Mouse (Mus musculus) right cerebral cortex, adult 2 months (tissue): Measurements from ENCODE around the gene Gemin5.
"Not testable (repeated sequence)": the region's sequence is repeated elsewhere in the genome, so short reads cannot be mapped to it uniquely, and the experiment has no call there.

Experiments
- DNase-seq, 2 experiments: peaks; one replicate each; pipeline ENCODE4 v3.0.0; 2021 to 2022; ENCODE audit warnings: low spot score in 2 of 2

Gene Gemin5

DNA sequence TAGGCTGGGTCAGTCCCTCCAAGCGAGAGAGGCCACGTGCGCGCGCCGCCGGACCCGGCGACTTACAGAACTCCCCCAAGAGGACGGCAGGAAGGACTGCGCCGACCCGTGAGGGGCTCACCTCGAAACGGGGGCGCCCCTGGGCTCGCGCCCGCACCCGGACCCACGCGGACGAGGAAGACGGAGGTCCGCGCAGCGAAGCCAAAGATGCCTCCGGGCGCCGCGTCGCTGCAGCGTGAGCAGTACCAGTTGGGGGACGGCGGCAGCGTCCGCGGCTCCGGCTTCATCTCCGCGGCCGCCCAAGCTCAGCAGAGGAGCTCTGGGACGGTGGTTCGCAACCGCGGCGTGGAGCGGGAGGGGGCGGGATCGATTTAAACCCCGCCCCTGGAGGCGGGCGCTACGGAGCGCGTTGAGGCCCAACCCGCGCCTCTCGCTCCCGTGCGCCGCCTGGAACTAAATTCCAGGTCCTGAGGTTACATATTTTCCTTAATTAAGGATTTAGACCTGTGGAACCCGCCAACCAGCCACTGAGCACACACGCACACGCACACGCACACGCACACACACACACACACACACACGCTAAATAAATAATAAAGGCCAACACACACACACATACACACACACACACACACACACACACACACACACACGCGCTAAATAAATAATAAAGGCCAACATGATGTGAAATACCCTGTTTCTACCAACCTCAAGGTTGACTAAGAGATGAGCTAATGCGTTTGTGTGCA lies at the start of gene Gemin5:
Gemin5 (minus strand) TSS at position 373 of the 749 bp plus-strand sequence.
- peak; percentile 85 to 87 for DNase-seq

DNA sequence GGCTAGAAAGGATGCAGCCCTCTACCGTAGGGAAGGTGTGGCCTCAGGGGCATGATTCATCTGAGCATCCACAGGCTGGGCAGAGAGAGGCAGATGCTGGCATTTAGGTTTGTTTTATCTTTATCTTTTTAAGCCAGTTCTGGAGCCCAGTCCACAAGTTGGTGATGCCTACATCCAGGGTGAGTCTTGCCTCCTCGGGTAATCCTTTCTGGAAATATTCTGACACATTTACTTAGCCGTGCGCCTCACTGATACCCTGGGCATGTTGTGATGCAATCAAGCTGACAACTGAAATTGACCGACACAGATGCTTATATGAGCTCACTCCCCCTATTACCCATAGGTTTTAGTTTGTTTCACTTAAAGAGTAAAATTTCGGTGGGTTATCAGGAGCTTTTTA lies 48.5 kb upstream of the Gemin5 start:
- no peak for DNase-seq

DNA sequence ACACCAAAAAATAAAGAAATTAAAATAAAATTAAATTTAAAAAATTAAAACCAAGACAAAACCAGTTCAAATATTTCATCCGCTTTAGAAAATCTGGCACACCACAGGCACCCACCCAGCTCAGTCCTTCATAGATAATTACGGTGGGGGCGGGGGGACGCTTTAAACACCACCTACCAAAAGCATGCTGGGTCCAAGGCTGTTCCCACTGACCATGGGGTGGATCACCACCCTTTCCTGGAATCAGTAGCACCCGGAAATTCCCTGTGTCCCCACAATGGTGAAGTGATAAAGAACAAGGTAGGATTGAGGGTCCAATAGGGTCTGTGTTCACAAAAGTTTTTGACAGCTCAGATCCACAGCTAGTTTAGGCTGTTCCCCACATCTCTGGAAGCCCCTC lies 47.5 kb upstream of the Gemin5 start:
- DNase-seq: no peak

DNA sequence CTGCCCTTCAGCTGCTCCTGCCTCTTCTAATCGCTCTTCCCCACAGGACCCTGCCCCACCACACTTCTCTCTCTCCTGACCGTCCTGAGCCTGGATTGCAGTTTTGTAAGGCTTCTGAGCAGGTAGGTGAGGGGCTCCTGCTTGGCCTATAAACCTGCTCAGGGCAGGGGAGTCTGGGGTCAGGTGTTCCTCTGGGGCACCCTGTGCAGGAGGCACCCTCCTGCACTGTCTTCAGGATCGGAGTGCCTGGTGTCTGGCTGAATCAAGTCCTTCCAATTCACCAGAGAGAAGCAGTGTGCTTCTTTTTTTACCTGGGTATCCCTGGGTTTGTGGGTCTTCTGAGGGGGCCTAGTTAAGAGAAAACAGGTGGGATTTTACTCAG lies 46.7 kb upstream of the Gemin5 start:
- DNase-seq: not testable (repeated sequence)

DNA sequence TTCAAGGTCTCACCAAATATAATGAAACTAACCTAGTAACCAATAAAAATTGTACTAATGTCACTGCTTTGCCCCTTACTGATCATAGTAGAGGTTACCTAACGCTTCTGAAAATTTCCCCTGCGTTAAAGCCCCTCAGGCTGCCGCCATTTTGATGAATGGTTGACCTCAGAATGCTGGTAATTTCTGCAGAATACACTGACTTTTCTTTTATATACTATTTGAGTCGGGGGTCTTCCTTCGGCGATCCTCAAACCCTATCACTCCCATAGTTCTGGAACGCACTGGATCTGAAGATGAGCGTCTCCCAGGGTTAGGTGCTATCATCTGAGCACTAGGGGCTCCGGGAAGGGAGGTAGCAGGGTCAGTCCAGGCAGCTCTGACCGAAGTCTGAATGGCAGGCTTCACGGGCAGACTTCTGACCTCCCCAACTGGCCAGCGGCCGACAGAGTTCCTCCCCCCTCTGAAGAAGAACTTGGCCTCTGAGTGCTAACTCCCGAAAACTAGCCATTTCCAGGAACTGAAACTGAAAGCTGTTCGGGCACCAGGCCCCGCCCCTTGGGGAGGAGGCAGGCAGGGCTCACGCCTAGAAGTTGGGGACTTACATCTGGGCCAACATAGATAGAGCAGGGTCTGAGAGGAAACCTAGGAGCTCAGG lies 46.2 kb upstream of the Gemin5 start:
- DNase-seq: peak; percentile 23 to 34

DNA sequence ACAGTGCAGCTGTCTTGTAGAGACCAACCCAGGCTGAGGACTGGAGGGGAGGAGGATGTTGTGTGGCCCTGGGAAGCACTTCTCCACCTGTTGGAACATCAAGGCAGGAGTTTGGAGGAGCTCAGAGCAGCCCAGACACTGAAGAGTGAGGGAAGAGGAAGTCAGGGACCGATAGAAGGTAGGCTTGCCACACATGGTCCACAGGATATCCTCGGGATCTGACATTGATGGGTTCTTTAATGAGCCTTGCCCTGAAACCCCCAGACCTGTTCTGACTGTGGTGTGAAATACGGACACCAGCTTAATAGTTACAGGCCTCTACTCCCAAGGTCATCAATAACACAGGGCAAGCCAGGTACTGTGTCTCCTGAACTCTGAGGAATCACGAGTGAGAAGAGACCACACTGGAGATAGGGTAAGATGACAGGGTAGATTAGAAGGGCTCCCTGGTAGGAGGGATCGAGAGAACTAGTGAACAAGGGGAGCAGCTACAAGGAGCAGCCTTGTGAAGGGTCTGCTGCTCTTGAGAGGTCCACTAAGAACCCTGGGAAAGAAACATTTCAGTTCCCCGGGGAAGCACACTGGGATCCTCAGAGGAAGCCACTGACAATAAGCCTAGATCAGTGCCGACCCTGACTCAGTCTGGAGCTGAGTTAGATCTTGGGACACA lies 45.5 kb upstream of the Gemin5 start:
- no peak for DNase-seq

DNA sequence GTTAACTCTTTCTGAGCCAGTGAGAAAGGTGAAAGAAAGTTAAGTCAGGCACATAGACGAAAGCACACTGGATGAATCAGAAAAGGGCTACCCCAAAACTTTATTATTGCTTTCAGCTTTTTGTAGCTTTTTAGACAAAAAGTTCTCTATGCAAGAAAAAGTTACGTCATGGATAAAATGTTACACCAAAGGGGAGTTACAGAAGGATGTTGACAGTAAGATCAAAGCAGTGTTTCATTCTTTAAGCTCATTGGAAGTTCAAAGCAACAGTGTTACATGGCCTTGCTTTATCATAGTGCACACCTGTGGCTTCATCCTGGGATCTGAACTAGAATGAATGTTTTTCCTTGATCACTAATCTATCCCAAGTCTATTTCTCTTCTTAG lies 43.3 kb upstream of the Gemin5 start:
- no peak for DNase-seq

DNA sequence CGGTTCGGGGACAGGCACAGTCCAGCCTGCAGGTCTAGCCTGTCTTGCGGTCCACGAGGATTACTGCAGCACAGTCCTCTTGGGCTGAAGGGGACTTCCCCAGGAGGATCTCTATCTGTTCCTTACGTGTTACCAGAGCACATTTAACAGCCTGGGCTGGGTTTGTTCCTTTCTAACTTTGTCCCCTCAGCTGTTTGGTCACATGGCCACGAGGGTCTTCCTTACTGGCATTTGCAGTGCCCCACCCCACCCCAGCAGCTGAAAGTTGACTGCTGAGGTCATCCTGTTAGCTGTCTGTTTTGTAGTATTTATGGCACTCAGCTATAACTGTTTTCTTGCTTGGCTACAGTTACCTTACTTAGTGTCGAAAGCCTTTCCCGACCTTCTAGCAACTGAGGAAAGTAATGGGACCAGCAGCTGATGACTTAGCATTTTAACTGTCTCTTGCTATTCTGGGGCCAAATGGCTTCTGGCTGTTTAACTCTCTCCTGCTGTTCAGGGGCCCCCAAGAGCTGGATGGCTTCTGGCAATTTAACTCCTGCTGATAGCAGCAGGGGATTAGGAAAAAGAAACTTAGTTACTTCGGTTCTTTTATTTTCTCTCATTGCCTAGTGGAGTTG lies 42.8 kb upstream of the Gemin5 start:
- DNase-seq: no peak

DNA sequence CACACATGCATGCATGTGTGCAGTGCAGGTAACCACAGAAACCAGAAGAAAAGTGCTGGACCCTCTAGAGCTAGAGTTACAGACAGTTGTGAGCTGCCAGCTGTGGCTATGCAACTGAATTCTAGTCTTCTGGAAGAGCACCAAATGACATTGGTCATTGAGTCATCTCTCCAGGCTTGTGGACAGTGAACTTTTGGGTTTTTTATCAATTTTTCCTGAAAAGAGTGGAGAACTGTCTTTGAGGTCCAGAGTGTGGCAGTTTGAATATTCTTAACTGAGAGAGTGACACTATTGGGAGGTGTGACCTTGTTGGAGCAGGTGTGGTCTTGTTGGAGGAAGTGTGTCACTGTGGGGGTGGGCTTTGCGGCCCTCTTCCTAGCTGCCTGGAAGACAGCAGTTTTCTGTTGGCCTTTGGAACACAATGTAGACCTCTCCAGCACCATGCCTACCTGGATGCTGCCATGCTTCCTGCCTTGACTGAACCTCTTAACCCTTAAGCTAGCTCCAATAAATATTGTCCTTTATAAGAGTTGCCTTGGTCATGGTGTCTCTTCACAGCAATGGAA lies 42.1 kb upstream of the Gemin5 start:
- DNase-seq: no peak

DNA sequence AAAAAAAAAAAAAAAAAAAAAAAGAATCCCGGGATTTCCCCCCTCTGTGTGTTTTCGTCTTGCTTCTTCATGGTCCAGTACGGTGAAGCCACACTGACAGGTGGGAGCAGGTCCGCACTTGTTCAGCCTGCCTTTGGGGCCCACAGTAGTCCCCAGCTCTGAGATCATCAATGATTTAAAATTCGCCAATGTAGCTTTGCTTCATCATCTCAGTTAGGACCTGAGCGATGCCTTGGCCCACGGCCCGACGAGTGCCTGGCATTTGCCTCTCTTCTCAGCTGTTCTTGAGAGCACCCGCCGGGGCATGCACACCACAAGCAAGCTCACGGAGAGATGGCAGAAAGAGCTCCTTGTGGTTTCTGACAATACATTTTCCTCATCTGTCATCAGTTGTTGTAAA lies 32.7 kb upstream of the Gemin5 start:
- DNase-seq: no peak

DNA sequence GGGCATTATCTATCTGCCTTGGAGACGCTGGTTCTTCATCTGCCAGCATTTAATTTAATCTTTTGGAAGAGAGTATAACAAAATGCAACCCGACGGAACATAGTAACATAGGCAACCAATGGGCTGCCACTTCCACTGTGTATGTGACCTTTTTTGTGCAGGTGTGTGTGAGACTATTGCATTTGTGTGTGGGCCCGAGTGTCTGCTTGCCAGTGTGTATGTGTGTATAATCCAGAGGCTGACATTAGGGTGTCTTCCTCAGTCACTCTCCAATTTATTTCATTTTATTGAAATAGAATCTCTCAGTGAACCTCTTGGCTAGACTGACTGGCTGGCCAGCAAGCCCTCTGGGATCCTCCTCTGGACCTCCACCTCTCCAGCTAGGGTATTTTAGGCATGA lies 31.9 kb upstream of the Gemin5 start:
- DNase-seq: no peak

DNA sequence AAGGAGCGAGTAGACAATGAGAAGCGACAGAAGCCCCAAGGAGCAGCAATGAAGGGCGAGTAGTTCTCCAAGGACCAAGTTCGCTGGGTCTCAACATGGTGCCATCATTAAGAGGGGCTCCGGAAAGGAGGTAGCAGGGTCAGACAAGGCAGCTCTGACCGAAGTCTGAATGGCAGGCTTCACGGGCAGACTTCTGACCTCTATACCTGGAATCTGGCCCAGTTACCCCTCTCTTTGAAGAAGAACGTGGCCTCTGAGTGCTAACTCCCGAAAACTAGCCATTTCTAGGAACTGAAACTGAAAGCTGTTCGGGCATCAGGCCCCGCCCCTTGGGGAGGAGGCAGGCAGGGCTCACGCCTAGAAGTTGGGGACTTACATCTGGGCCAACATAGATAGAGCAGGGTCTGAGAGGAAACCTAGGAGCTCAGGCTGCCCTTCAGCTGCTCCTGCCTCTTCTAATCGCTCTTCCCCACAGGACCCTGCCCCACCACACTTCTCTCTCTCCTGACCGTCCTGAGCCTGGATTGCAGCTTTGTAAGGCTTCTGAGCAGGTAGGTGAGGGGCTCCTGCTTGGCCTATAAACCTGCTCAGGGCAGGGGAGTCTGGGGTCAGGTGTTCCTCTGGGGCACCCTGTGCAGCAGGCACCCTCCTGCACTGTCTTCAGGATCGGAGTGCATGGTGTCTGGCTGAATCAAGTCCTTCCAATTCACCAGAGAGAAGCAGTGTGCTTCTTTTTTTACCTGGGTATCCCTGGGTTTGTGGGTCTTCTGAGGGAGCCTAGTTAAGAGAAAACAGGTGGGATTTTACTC lies 31.1 kb upstream of the Gemin5 start, which contains the start of the genes Igtp and Irgm2:
Igtp (plus strand) TSS at position 328 of the 809 bp plus-strand sequence.
Irgm2 (plus strand) TSS at position 390 of the 809 bp plus-strand sequence.
- peak; percentile 37 to 52 for DNase-seq

DNA sequence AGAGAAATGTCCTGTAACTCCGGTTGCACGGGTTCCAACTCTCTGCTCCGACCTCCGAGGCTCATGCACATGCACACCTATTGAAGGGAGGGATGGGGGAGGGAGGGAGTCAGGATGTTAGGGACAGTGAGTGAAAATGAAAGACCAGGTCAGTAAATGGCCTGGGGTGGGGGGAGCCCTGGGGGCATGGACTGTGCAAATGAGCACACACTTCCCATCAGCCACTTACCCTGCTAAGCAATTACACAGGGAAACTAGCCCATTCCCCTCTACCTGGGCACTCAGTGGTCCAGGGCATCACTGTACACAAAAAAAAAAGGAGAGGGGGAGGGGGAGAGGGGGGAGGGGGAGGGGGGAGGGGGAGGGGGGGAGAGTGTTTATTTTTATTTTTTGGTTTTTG lies 30.3 kb upstream of the Gemin5 start:
- no peak for DNase-seq

DNA sequence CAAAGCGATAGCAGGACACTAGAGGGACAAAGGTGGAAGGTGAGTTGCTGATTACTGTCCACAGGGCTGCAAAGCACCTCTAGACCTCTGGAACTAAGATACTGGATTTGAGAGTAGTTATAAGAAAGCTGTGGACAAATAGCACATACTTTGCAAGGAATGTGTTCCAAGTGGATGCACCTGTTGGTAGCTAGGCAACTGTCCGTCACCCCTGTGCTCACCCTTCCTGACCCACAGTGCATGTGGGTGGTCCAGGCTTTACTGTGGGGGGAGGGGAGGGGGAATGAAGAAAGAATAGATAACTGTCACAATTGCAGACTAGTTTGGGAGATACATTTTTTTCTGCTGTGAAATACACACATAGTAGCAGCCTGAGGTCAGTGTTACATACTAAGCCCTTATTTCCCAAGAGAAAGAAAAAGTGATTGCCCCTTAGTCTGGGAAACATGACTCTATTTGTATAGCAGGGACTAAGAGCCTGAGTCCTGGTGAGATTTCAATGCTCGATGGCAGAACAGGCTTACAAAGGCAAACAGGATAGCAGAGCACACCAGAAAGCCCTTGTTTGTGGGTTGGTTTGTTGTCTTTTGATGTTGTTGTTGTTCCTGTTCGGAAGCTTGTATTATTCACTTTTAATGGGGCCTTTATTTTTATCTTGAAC lies 25.7 kb upstream of the Gemin5 start:
- DNase-seq: no peak

DNA sequence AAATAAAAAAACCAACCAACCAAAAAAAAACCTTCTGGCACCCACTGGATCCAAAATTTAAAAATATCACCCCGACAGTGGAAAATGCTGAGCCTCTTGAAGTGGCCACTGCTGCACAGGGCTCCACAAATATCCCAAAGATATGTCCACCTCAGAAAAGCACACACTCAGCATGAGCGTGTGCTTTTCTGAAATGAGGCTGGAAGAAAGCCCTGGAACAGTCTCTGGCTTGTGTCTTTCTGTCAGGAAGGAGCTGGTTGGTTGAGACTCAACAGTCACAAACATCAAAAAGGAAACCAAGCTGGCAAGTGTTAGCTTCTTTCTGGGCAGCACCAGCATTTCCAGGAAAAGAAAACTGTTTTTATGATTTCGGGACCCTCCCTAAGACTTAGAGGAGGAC lies 25.0 kb upstream of the Gemin5 start:
- DNase-seq: no peak

DNA sequence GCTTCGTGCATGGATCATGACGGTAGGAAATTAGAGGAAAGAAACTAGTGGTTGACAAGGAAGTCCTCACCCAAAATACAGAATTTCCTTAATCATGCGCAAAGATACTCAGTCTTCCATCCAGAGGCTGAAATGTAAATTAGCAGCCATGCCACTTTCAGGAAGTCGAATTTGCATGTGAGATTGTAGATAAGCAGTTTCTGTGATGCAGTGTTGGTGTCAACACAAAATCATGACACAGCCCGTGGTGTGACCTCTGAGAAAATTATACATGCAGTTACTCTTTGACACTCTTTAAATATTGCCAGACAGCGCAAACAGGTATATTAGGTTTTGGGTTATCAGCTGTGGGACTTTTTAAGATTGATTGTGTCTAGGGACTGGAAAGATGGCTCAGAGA lies 21.3 kb upstream of the Gemin5 start:
- DNase-seq: no peak

DNA sequence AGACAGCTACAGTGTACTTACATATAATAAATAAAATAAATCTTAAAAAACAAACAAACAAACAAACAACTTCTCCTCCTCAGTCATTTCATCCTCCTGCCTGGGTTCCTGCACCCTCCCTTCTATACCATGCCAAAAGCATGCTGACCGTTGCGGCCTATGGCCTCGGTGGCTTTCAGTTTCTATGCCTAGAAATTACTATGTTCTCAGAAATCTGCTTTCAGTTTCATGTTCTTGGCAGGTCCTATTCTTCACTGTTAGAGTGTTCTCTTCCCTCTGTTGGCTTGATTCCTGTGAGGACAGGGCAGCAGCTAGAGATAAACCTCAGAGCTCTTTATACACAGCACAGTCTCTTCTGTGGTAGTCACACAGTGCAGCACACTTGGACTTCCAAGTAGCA lies 15.2 kb upstream of the Gemin5 start:
- no peak for DNase-seq

DNA sequence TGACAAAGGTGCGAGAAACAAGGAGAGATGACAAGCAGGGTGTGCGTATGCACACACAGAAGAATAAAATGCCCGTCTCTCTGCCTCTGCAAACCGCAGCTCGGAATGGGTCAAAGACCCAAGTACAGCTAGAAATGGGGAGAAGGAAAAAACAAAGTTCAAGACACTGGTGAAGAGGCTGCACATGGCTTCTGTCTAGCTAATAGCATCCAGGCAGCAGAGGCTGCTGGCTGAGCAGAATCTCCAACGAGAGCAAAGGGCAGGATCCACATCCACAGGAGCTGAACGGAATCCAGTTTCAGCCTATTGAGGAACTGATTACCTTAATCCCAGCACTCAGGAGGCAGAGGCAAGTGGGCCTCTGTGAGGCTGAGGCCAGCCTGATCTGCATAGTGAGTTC lies 12.4 kb upstream of the Gemin5 start:
- no peak for DNase-seq

DNA sequence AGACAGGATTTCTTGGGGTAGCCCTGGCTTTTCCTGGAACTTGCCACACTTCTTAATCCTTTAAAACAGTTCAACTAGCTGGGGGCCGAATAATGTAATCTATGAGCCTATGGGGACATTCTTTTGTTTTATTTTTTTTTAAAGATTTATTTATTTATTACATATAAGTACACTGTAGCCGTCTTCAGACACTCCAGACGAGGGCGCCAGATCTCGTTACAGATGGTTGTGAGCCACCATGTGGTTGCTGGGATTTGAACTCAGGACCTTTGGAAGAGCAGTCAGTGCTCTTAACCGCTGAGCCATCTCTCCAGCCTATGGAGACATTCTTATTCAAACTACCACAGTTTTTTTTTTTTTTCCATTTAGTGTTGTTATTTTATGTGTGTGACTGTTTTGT lies 11.6 kb upstream of the Gemin5 start:
- not testable (repeated sequence) for DNase-seq

DNA sequence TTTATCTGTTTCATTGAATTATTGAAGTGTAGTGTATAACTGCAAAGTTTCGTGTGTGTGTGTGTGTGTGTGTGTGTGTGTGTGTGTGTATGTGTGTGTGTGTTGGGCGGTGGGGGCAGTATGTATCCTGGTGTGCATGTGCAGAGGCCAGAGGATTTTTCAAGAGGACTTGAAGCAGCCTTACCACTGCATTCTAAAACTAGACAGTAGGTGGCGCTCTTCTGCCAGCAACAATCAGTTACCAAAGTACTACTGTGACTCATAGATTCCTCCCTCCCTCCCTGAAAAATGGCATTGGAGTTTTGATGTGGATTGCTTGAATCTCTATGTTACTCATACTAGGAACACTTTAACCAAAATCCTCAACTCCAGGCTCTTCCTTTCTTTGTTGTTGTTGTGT lies 11.2 kb upstream of the Gemin5 start:
- peak; percentile 90 to 93 for DNase-seq
